Mouse (Mus musculus): Measurements from ENCODE around the gene Rnf213. TPM values are rescaled to one million over a fixed set of nuclear protein-coding genes. Genes with fewer than 3 reads are reported as not detected.

The Rnf213 gene
- polyA plus RNA-seq, 1 experiment from 2014 or later = 8.5 TPM

DNA sequence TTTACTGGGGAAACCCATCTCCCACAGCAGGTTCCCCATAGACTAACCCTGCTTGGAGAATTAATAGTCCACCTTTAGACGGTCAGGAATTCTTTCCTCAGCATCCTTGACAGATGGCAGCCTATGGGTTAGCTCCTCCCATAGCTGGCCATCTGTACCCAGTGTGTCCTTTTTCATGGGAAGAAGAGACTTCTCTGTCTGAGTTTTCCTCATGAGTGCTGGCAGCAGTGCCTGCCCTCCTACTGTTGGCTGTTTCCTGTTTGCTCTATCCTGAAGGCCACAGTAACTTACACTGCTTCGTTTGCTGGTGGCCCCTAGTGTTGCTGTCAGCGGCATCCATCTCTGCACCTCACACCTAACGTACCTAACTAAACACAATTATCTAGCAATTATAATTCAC, 104.6 kb downstream of the Rnf213 start:
- Histone ChIP-seq H3K9ac (no peak overlapping the region), H3K4me1 (replicated peaks) (peaks cover 3% of the 10 kb centered on the region), H3K36me3 (peaks cover 52% of the 10 kb centered on the region), H3K4me3 (no peak overlapping the region), H3K27me3 (replicated peaks) (no peaks in the 10 kb centered on the region), H3K27ac (ENCODE audit: poor library complexity, severe bottlenecking) (no peak overlapping the region), H3K4me2 (no peak overlapping the region), H3K9me3 (replicated peaks) (no peaks in the 10 kb centered on the region)
- ATAC-seq (ENCODE audit: insufficient number of reproducible peaks, low FRiP score) = no peak
- WGBS = 75% methylated on average over 4 of the region's 4 CpGs

DNA sequence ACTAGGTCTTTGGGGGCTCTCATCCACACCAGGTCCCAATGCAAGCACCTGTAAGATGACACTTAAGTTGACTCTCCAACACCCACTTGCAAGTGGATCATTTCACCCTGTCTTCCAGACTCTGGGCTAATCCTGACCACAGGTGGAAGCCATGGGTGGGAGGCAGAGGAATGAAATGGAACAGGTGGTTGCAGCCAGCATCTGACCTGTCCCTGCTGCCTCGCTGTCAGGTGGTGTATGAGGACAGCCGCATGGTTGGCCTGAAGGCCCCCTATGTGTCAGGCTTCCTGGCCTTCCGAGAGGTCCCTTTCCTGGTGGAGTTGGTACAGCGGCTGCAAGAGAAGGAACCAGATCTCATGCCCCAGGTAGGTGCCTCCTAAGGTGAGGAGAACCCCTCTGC, 106.4 kb downstream of the Rnf213 start:
- Histone ChIP-seq H3K27me3 (replicated peaks) (no peaks in the 10 kb centered on the region), H3K4me3 (no peak overlapping the region), H3K36me3 (peaks cover 55% of the 10 kb centered on the region), H3K9ac (no peak overlapping the region), H3K9me3 (replicated peaks) (no peaks in the 10 kb centered on the region), H3K4me1 (replicated peaks) (no peaks in the 10 kb centered on the region), H3K4me2 (no peak overlapping the region), H3K27ac (ENCODE audit: poor library complexity, severe bottlenecking) (no peak overlapping the region)
- no peak for ATAC-seq (ENCODE audit: insufficient number of reproducible peaks, low FRiP score)
- WGBS = 91% methylated on average over 4 of the region's 4 CpGs

DNA sequence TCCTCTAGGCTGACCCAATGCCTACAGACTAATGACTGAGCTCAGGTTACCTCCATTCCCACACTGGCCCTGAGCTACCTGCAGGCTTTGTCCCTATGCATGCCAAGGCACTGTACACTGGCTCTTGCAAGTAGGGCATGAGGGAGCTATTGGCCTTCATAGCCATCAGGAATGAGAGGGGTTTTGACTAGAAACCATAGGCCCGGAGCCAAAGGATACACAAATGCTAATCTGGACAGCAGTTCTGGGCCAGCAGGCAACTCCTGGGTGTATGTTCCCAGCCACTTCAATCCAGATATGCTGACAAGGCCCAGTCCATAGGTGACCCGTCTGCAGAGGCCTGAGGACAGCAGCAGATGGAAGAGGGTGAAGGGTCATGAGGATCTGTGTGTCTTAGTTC, 107.1 kb downstream of the Rnf213 start:
- Histone ChIP-seq H3K27ac (ENCODE audit: poor library complexity, severe bottlenecking) (no peak overlapping the region), H3K9ac (no peak overlapping the region), H3K4me2 (no peak overlapping the region), H3K27me3 (replicated peaks) (no peaks in the 10 kb centered on the region), H3K4me1 (replicated peaks) (no peaks in the 10 kb centered on the region), H3K4me3 (no peak overlapping the region), H3K36me3 (peaks cover 61% of the 10 kb centered on the region), H3K9me3 (replicated peaks) (no peaks in the 10 kb centered on the region)
- ATAC-seq (ENCODE audit: insufficient number of reproducible peaks, low FRiP score) = no peak
- WGBS = 85% methylated on average over 2 of the region's 2 CpGs

DNA sequence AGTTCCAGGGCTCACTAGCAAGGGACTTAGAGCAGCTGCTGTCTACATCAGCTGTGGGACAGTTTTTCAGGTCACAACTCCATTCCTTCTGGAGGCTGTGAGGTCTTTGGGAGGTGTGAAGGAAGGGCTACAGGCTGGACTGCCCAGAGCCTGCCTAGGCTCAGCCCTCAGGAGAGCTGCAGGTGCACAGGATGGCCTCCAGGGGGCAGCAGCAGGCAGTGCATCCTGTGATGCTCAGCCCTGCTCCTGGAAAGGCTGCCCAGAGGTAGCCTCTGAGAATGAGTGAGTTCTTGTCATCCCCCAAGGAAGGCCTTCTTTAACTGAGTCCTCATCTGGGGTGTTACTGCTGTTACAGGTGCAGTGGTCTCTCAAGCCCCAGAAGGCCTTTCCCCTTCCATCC, 110.8 kb downstream of the Rnf213 start:
- H3K27me3 ChIP-seq (replicated peaks) = no peaks in the 10 kb centered on the region
- H3K4me2 ChIP-seq = no peak overlapping the region
- peak; percentile 37; the same call in 1 of the 2 replicates for ATAC-seq (ENCODE audit: insufficient number of reproducible peaks, low FRiP score)
- H3K27ac ChIP-seq (ENCODE audit: poor library complexity, severe bottlenecking) = no peak overlapping the region
- peaks cover 91% of the 10 kb centered on the region for H3K36me3 ChIP-seq
- H3K9ac ChIP-seq = no peak overlapping the region
- no peaks in the 10 kb centered on the region for H3K4me1 ChIP-seq (replicated peaks)
- H3K4me3 ChIP-seq = no peak overlapping the region
- no peaks in the 10 kb centered on the region for H3K9me3 ChIP-seq (replicated peaks)

DNA sequence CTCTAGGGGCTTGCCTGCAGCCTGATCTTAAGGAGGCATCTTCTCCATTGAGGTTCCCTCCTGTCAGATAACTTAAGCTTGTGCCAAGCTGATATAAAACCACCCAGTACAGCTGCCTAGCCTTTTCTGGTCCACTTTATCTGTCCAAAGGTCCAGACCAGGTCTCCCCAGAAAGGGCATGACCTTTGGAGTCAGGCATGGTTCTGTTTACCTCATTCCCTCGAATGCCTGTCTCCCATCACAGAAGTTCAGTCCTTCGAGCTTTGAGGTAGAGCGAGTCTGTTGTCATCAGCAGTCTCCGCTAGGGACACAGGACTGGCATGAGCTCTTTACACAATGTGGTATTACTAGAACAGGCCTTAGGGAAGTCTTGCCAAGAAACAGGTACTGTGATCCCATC, 113.5 kb downstream of the Rnf213 start:
- H3K4me3 ChIP-seq = no peak overlapping the region
- no peak overlapping the region for H3K9ac ChIP-seq
- WGBS = 72% methylated on average over 4 of the region's 4 CpGs
- no peak overlapping the region for H3K27ac ChIP-seq (ENCODE audit: poor library complexity, severe bottlenecking)
- ATAC-seq (ENCODE audit: insufficient number of reproducible peaks, low FRiP score) = no peak
- no peaks in the 10 kb centered on the region for H3K9me3 ChIP-seq (replicated peaks)
- H3K4me2 ChIP-seq = no peak overlapping the region
- peaks cover 68% of the 10 kb centered on the region for H3K36me3 ChIP-seq
- no peaks in the 10 kb centered on the region for H3K4me1 ChIP-seq (replicated peaks)
- H3K27me3 ChIP-seq (replicated peaks) = no peaks in the 10 kb centered on the region

DNA sequence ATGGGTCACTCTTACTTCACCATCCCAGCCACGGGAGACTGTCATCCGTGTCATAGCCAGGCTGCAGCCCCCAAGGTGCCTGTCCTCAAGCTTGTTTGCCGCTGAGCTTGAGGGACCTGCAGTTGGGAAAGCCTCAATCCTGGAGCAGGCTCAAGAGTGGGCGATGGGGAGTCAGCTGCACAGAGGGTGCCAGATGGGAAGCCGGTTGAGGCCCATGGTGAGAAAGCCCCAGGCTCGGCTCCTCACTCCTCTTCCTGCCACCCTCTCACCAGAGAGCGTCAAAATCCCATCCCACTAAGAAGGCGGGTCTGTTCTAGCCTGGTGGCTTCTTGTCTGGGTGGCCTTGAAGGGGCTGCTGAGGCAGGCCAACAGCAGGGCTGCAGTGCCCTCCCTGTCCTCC, 114.9 kb downstream of the Rnf213 start:
- Histone ChIP-seq H3K4me2 (no peak overlapping the region), H3K9ac (no peak overlapping the region), H3K27me3 (replicated peaks) (no peaks in the 10 kb centered on the region), H3K4me3 (no peak overlapping the region), H3K27ac (ENCODE audit: poor library complexity, severe bottlenecking) (no peak overlapping the region), H3K4me1 (replicated peaks) (peaks cover 3% of the 10 kb centered on the region; the same call in 1 of the 2 replicates), H3K9me3 (replicated peaks) (no peaks in the 10 kb centered on the region), H3K36me3 (peaks cover 54% of the 10 kb centered on the region)
- no peak for ATAC-seq (ENCODE audit: insufficient number of reproducible peaks, low FRiP score)
- WGBS = 84% methylated on average over 8 of the region's 8 CpGs

DNA sequence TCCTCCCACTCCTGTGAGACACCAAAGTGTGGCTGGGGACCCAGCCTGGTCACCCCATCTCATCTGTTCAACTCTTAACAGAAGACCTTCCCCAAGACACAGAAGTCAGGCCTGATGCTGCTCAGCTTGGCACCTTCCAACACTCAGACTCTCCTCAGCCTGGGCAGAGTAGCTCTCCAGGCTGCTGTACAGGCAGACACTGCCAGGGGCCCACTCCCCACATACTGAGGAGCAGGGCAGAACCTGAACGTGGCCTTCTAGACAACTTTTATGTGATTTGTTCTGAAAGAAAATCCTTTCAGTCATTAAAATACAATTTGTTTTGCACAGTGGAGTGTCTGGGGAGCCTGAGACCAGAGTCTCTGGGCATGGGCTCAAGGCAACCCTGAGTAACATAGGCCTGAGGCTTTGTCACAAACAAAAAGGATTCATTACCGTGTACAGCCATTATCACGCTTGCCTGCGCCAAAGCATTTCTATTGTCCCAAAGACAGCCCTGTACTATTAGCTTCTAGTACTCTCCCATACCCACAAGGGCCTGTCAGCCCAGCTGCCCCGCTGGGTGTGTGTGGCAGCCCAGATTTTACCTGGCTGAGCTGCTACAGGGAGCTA, 116.4 kb downstream of the Rnf213 start:
- WGBS = 68% methylated on average over 5 of the region's 5 CpGs
- H3K9me3 ChIP-seq (replicated peaks) = no peaks in the 10 kb centered on the region
- H3K27me3 ChIP-seq (replicated peaks) = peaks cover 10% of the 10 kb centered on the region
- no peak for ATAC-seq (ENCODE audit: insufficient number of reproducible peaks, low FRiP score)
- H3K4me3 ChIP-seq = no peak overlapping the region
- H3K9ac ChIP-seq = no peak overlapping the region
- H3K36me3 ChIP-seq = peaks cover 44% of the 10 kb centered on the region
- peaks cover 6% of the 10 kb centered on the region; the same call in 1 of the 2 replicates for H3K4me1 ChIP-seq (replicated peaks)
- no peak overlapping the region for H3K4me2 ChIP-seq
- no peak overlapping the region for H3K27ac ChIP-seq (ENCODE audit: poor library complexity, severe bottlenecking)

DNA sequence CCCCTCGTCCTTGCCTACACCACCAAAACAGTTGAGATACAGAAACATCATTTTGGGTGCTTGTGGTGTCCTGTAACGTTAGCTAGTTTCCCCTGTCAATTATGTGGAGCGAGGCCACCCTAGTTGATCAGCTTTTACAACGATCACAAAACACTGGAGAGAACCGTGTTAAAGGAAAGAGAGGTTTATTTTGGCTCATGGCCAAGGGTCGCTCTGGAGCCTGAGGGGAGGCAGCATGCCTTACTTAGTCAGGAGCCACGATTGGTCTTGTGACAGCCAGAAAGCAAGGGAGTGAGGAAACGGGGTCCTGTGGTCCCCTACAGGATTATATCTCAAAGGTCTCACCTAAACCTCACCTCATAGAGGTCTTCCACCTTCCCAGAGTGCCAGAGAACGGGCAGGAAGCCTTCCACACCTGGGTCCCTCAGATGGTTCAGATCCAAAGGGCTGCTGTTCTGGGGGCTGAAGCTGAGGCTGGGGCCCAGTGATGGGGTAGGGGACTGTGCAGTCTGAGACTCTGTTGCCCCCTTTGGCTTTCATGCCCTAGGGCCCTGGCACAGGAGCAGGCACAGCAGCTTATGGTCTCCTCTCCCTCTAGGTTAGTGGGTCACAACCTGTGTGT, 120.2 kb downstream of the Rnf213 start:
- Histone ChIP-seq H3K9me3 (replicated peaks) (no peaks in the 10 kb centered on the region), H3K4me2 (no peak overlapping the region), H3K27ac (ENCODE audit: poor library complexity, severe bottlenecking) (no peak overlapping the region), H3K27me3 (replicated peaks) (peaks cover 35% of the 10 kb centered on the region), H3K4me3 (no peak overlapping the region), H3K4me1 (replicated peaks) (peaks cover 16% of the 10 kb centered on the region; the same call in 1 of the 2 replicates), H3K9ac (no peak overlapping the region), H3K36me3 (peaks cover 8% of the 10 kb centered on the region)
- no peak for ATAC-seq (ENCODE audit: insufficient number of reproducible peaks, low FRiP score)
- 38% methylated on average over 9 of the region's 9 CpGs for WGBS

DNA sequence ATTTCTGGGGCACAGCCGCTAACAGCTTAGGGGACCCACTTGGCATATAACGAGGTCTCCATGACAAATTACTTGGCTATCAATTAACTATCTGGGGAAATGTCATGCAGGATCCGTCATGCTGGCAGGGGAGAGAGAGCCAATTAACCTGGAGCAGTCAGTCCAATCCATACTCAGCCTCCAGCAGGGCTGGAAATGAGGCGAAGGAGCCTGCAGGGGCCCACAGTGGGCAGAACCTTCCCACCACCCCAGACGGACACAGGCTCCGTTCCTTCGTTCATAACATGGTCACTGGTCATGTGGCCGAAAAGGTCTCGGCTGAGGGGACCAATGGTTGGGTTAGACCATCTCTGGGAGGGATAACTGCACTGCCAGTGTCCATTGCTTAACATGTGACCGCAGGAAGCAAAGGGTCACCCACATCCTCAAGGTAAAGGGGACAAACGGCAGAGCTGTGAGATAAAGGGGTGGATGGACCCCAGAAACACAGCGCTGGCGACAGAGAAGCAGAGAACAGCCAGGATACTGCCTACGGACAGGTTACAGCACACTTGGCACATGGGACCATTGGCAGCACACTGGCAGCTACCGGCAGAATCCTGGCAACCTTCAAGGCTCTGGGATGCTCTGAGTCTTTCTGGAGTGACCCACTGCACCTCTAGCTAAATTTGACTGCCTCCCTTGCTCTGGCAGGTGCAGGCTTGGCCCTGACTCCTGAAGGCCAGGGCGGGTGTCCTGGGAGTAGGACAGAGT, 121.4 kb downstream of the Rnf213 start:
- no peak for ATAC-seq (ENCODE audit: insufficient number of reproducible peaks, low FRiP score)
- no peaks in the 10 kb centered on the region for H3K9me3 ChIP-seq (replicated peaks)
- peak overlapping the region; percentile 33 for H3K4me3 ChIP-seq
- no peak overlapping the region for H3K27ac ChIP-seq (ENCODE audit: poor library complexity, severe bottlenecking)
- peak overlapping the region; percentile 63 for H3K4me2 ChIP-seq
- WGBS = 49% methylated on average over 16 of the region's 16 CpGs
- H3K36me3 ChIP-seq = no peaks in the 10 kb centered on the region
- H3K4me1 ChIP-seq (replicated peaks) = peaks cover 16% of the 10 kb centered on the region; the same call in 1 of the 2 replicates
- H3K9ac ChIP-seq = 0 out of 2 replicates have a peak overlapping the region, but pooled peaks have one; percentile 6
- H3K27me3 ChIP-seq (replicated peaks) = peaks cover 35% of the 10 kb centered on the region

DNA sequence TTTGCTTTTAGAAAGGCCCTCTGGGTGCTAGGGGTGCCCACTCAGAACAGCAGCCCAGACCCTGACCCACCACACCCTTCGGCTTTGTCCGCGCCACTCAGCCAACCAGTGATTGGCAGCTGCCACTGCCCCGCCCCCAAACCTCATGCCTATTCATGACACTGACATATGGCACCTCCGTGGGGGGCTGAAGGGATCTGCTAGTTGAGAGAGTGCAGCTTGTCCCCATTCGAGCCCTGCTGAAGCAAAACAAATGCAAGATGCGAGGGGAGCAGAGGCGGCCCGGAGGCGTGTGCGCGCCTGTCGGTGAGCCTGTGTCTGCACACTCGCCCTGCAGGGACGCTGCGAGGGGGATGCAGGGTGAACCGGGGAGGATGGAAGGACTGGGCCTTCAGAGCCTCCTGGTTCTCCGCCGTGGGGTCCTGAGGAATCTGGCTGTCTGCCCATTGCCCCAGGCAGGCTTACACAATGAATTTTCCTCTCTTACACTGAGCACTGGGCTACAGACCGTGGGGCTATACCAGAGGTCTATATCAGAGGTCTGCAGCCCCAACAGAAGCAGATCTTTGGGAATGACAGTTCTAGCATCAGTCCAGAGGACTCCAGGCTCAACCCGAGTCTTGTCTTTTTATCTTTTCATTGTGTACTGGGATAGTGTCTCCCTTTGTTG, 122.2 kb downstream of the Rnf213 start:
- no peaks in the 10 kb centered on the region for H3K9me3 ChIP-seq (replicated peaks)
- ATAC-seq (ENCODE audit: insufficient number of reproducible peaks, low FRiP score) = peak; percentile 10; the same call in 1 of the 2 replicates
- no peak overlapping the region for H3K27ac ChIP-seq (ENCODE audit: poor library complexity, severe bottlenecking)
- no peaks in the 10 kb centered on the region for H3K36me3 ChIP-seq
- peak overlapping the region; percentile 63 for H3K4me2 ChIP-seq
- H3K9ac ChIP-seq = peak overlapping the region; percentile 6; the same call in 1 of the 2 replicates
- H3K27me3 ChIP-seq (replicated peaks) = peaks cover 39% of the 10 kb centered on the region
- H3K4me3 ChIP-seq = peak overlapping the region; percentile 33
- H3K4me1 ChIP-seq (replicated peaks) = peaks cover 16% of the 10 kb centered on the region; the same call in 1 of the 2 replicates
- 5% methylated on average over 21 of the region's 21 CpGs for WGBS
